Mouse (Mus musculus) erythroid progenitor cell, adult 5-6 weeks (primary cell): ENCODE measurements around the gene Olfr630. TPM values are rescaled to one million over a fixed set of nuclear protein-coding genes. Genes with fewer than 3 reads are reported as not detected.
A peak's percentile ranks its signal among the peaks of the same experiment; 100 is the strongest.
"Not testable (repeated sequence)": the region's sequence is repeated elsewhere in the genome, so short reads cannot be mapped to it uniquely, and the experiment has no call there.

ENCODE experiments used
- ATAC-seq: replicated peaks from 2 replicates; pipeline ENCODE4 v1.8.0; 2016; ENCODE audit warnings: moderate number of reproducible peaks, mild to moderate bottlenecking, moderate TSS enrichment, inconsistent platforms; ENCODE audit not compliant: poor library complexity, low FRiP score, severe bottlenecking
- total RNA-seq, 2 experiments: library from RNA; stranded (forward) in 1 of 2; stranded (reverse) in 1 of 2; fragments of 150-400 nt in 1 of 2; fragments of 186-747, 209-891 nt in 1 of 2; gene quantifications; 2 replicates each; pipeline versions ENCODE4 v1.2.3 to v1.2.4; 2015 to 2017; ENCODE audit warnings: low replicate concordance in 2 of 2

The Olfr630 gene
- total RNA-seq (2015; ENCODE audit: low replicate concordance), result not detected in 2 replicates
- total RNA-seq (2017; ENCODE audit: low replicate concordance), result not detected in 2 replicates

DNA sequence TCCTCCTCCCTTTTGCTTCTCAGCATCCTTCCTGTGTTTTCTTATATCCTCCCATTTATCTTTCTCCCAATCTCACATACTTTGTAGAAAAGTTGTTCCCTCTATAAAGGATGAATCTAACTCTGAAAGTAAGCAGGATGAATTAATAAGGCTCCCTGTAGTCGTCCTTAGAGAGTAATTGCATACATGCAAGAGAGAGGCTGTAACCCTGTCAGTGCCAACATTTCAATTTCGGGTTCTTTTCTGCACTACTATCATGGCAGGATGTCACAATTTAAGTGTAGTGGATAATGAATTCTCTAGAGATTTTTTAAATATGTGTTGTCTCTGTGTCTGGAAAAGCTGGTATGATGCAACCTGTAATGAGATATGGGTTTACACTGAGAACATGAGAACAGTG, at the start of gene Olfr630:
Gene Olfr630, minus strand, starts transcription at position 101 of the 400 bp plus-strand sequence.
- no peak for ATAC-seq

DNA sequence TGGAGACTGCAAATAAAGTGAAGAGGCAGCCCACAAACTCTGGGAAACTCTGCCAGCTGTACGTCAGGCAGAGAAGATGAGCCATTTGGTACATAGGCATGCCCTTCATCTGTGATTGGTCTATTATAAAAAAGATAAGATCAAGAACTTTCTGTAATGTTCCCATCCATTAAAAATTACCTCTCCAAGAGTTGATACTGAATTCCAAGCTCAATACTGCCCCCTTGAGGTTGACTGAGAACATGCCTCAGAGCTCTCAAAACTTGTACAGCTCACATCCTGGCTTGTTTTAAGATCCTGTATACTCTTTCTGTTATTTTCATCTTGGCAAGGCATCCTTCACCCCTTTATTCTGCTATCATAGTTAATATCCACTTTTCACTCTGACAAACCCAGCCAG, 49.7 kb upstream of the Olfr630 start:
- peak; percentile 46 for ATAC-seq

DNA sequence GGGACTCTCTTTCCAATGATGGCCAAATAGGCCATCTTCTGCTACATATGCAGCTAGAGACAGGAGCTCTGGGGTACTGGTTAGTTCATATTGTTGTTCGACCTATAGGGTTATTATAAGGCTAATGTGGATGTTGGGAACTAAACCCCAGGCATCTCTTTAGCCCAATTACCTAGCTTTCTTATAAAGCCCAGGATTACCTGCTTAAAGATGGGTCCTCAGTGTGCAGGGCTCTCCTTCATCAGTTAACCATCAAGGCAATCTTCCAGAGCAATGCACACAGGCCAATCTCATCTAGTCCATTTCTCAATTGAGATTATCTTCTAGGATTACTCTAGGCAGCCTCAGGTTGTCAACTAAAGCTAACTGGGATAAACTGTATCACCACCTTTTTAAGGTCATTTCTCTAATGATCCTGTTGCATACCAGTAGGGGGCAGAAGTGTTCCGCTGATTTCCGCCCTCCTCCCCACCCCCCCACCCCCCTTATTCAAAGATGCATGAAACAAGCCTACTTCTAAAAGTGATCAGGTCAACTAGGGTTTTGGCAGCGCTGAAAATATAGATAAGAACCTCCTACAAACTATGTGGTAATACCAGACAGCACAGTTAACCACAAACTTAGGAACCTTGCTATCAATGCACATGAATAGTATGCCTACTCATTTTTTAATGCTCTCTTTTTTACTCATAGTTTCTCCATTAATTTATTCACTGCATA, 35.7 kb upstream of the Olfr630 start:
- ATAC-seq, result peak; percentile 93

DNA sequence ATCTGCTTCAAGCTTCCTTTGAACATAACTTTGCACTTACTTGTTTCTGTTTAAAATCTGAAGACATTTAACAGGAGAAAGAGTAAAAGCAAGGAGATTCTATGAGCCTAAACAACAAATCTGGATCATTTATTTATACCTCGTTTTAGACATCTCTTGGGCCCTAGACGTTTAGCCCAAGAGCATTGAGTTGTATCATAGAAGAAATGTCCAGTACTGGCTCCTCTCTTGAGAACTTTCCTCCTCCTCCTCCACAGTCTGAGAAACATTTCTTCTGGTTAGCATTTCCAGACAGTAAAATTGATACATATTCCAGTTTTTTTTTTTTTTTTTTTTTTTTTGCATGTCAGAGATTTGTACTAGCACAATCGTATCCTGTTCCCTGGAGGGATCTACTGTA, 34.6 kb upstream of the Olfr630 start, which contains the start of gene Olfr67:
Gene Olfr67, minus strand, starts transcription at position 101 of the 400 bp plus-strand sequence.
- ATAC-seq, result no peak

DNA sequence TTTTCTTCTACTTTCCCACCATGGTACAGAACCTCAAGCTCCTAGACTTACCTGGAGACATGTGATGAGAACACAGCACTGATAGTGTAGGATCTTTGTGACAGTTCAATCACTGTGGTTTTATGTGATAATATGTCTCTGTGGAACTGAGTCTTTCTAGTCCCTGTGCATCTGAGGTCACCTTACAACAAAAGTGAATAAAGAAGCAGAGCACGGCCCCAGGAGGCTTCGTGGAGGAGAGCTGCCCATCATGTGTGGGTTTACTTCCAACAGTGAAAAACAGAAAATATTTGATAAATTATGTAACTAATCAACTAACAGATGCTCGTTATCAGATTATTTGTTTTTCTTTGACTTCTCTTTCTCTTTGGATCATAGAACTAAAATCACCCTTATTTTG, 22.5 kb upstream of the Olfr630 start, which contains the start of gene Olfr68:
Gene Olfr68, minus strand, starts transcription at position 101 of the 400 bp plus-strand sequence.
- no peak for ATAC-seq

DNA sequence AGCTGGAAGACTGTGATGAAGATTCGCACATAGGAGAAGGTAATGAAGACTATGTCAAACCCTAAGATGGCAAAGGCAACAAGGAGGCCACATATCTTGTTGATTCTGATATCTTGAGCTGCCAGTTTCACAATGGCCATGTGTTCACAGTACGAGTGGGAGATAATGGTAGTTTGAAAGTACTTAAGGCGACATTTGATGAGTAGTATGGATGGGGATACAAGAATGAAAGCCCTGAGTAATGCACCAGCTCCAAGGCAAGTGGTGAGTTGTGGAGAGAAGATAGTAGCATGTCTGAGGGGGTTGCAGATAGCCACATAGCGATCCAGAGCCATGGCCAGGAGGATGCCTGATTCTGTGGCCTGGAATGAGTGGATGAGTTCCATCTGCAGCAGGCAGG, 20.5 kb upstream of the Olfr630 start:
- ATAC-seq, result peak; percentile 65

DNA sequence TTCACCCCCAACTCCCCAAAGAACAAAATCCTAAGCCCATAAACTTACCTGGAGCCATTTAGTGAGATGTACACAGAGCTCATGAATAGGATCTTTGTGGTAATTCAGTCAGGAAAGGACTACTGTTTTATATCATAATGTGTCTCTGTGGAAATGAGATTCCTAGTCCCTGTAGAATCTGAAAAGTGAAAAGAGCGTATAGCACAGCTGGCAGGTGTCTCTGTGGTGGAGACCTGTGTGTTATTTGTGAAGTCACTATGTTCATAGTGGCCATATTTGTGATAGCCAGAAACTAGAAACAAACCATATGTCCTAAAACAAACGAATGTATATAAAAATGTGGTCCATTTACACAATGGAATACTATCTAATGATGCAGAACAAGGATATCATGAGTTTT, 14.4 kb upstream of the Olfr630 start, which contains the start of gene Olfr69:
Gene Olfr69, minus strand, starts transcription at position 101 of the 400 bp plus-strand sequence.
- no peak for ATAC-seq

DNA sequence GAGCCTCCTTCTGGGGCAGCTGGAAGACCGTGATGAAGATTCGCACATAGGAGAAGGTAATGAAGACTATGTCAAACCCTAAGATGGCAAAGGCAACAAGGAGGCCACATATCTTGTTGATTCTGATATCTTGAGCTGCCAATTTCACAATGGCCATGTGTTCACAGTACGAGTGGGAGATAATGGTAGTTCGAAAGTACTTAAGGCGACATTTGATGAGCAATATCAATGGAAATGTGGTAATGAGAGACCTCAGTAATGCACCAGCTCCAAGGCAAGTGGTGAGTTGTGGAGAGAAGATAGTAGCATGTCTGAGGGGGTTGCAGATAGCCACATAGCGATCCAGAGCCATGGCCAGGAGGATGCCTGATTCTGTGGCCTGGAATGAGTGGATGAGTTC, 10.6 kb upstream of the Olfr630 start:
- peak; percentile 61; the same call in 1 of the 2 replicates for ATAC-seq

DNA sequence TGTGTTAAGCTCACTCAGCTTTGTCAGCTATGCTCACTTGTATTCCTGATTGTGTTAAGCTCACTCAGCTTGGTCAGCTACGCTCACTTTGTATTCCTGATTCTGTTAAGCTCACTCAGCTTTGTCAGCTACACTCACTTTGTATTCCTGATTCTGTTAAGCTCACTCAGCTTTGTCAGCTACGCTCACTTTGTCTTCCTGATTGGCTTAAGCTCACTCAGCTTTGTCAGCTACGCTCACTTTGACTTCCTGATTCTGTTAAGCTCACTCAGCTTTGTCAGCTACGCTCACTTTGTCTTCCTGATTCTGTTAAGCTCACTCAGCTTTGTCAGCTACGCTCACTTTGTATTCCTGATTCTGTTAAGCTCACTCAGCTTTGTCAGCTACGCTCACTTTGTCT, 5.1 kb upstream of the Olfr630 start:
- ATAC-seq, result not testable (repeated sequence)

DNA sequence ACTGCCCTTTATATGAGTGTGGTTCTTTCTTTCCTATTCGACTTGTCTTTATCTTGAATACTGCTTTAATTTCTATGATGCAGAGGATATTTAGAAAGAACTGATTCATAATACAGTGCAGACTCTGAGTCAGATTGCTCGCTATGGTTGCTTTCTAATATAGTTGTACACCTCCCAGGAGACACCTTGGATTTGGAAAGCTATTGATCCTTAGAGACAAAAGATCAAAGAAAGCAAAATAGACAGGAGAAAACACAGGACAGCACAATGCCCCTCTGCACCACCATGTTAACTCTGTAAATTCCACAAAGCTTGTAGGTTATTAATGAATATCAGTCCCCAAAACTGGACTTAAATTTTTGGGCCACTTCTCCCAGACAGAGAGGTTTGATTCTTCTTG, 12.3 kb downstream of the Olfr630 start, which contains the start of gene Olfr629:
Gene Olfr629, minus strand, starts transcription at position 101 of the 400 bp plus-strand sequence.
- ATAC-seq, result no peak

DNA sequence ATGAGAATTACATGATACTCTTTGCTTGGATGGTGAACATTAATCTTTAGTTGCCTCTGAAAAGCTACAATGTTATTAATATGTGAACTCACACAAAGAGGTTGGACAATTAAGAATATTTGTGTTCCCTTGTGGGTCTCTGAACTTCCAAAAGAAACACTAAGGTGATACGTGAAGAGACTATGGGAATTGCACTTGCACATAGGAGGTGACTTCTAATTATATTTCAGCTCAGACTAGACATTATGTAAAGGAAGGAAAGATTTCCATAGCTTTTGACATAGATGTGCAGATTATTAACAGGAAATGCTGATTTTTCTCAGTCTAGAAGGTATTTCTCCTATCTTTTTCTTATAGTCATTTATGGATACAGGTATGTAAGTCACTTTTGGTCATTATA, 27.1 kb downstream of the Olfr630 start, which contains the start of gene Olfr628:
Gene Olfr628, plus strand, starts transcription at position 301 of the 400 bp plus-strand sequence.
- ATAC-seq, result no peak

DNA sequence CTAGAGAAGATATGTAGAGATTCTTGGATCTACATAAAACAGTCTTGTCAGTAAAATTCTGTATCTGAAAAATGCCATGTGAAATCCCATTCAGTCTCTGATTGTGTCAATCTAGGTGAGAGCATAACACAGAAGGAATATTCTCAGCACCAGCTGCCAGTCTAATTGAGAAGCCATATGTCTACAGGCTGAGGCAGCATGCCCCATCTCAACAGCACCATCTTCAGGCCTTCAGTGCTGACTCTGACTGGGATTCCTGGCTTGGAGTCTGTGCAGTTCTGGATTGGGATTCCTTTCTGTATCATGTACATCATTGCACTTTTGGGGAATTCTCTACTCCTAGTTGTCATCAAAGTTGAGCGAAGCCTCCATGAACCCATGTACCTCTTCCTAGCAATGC, 40.7 kb downstream of the Olfr630 start:
- ATAC-seq, result not testable (repeated sequence)

DNA sequence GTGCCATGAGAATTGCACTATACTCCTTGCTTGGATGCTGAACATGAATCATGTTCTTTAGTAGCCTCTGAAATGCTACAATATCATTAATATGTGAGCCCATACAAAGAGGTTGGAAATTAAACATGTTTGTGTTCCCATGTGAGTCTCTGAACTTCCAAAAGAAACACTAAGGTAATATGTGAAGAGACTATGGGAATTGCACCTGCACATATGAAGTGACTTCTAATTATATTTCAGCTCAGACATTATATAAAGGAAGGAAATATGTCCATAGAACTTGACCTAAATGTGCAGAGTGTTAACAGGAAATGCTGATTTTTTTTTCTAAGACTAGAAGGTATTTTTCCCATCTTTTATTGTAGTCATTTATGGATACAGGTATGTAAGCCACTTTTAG, 42.8 kb downstream of the Olfr630 start, which contains the start of gene Olfr243:
Gene Olfr243, plus strand, starts transcription at position 301 of the 400 bp plus-strand sequence.
- no peak for ATAC-seq

DNA sequence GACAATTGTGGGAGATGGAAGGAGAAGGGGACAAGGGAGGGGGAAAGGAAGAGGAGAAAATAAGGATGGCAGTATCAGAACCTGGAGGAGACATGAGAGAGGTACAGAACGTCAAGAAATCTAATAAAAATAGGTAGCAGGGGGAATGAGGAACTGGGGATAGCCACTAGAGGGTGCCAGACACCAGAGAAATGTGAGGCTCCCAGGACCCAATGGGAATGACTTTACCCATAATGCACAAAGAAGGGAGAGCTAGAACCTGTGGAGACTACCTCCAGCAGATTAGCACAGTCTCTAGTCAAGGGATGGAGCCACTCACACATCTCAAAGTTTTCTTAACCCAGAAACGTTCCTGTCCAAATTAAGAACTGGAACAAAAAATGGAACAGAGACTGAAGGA, 45.1 kb downstream of the Olfr630 start:
- ATAC-seq, result peak; percentile 81

Other genes starting within 250 kb of the Olfr630 start
Only the 30 nearest of the 33 such genes appear.
- not detected in 2 replicates for gene Olfr612, start 214.6 kb downstream of the Olfr630 start, total RNA-seq (2015; ENCODE audit: low replicate concordance)
- not detected in 2 replicates for gene Olfr612, start 214.6 kb downstream of the Olfr630 start, total RNA-seq (2017; ENCODE audit: low replicate concordance)
- not detected in 2 replicates for gene Olfr613, start 209.3 kb downstream of the Olfr630 start, total RNA-seq (2015; ENCODE audit: low replicate concordance)
- gene Olfr613, start 209.3 kb downstream of the Olfr630 start, total RNA-seq (2017; ENCODE audit: low replicate concordance), result not detected in 2 replicates
- gene Olfr615, start 201.3 kb downstream of the Olfr630 start, total RNA-seq (2015; ENCODE audit: low replicate concordance), result not detected in 2 replicates
- not detected in 2 replicates for gene Olfr615, start 201.3 kb downstream of the Olfr630 start, total RNA-seq (2017; ENCODE audit: low replicate concordance)
- gene Olfr616, start 188.2 kb downstream of the Olfr630 start, total RNA-seq (2015; ENCODE audit: low replicate concordance), result not detected in 2 replicates
- not detected in 2 replicates for gene Olfr616, start 188.2 kb downstream of the Olfr630 start, total RNA-seq (2017; ENCODE audit: low replicate concordance)
- gene Olfr617, start 184.3 kb downstream of the Olfr630 start, total RNA-seq (2015; ENCODE audit: low replicate concordance), result not detected in 2 replicates
- not detected in 2 replicates for gene Olfr617, start 184.3 kb downstream of the Olfr630 start, total RNA-seq (2017; ENCODE audit: low replicate concordance)
- not detected in 2 replicates for gene Olfr618, start 167.2 kb downstream of the Olfr630 start, total RNA-seq (2015; ENCODE audit: low replicate concordance)
- not detected in 2 replicates for gene Olfr618, start 167.2 kb downstream of the Olfr630 start, total RNA-seq (2017; ENCODE audit: low replicate concordance)
- not detected in 2 replicates for gene Olfr619, start 156.8 kb downstream of the Olfr630 start, total RNA-seq (2015; ENCODE audit: low replicate concordance)
- not detected in 2 replicates for gene Olfr619, start 156.8 kb downstream of the Olfr630 start, total RNA-seq (2017; ENCODE audit: low replicate concordance)
- gene Olfr620, start 144.8 kb downstream of the Olfr630 start, total RNA-seq (2015; ENCODE audit: low replicate concordance), result not detected in 2 replicates
- not detected in 2 replicates for gene Olfr620, start 144.8 kb downstream of the Olfr630 start, total RNA-seq (2017; ENCODE audit: low replicate concordance)
- not detected in 2 replicates for gene Olfr622, start 114.6 kb downstream of the Olfr630 start, total RNA-seq (2015; ENCODE audit: low replicate concordance)
- not detected in 2 replicates for gene Olfr622, start 114.6 kb downstream of the Olfr630 start, total RNA-seq (2017; ENCODE audit: low replicate concordance)
- not detected in 2 replicates for gene Olfr623, start 93.6 kb downstream of the Olfr630 start, total RNA-seq (2015; ENCODE audit: low replicate concordance)
- not detected in 2 replicates for gene Olfr623, start 93.6 kb downstream of the Olfr630 start, total RNA-seq (2017; ENCODE audit: low replicate concordance)
- not detected in 2 replicates for gene Olfr624, start 86.1 kb downstream of the Olfr630 start, total RNA-seq (2015; ENCODE audit: low replicate concordance)
- gene Olfr624, start 86.1 kb downstream of the Olfr630 start, total RNA-seq (2017; ENCODE audit: low replicate concordance), result under 0.01 and 0.13 TPM in 2 replicates
- not detected in 2 replicates for gene Olfr625-ps1, start 74.6 kb downstream of the Olfr630 start, total RNA-seq (2015; ENCODE audit: low replicate concordance)
- gene Olfr625-ps1, start 74.6 kb downstream of the Olfr630 start, total RNA-seq (2017; ENCODE audit: low replicate concordance), result not detected in 2 replicates
- not detected in 2 replicates for gene Olfr243, start 42.7 kb downstream of the Olfr630 start, total RNA-seq (2015; ENCODE audit: low replicate concordance)
- gene Olfr243, start 42.7 kb downstream of the Olfr630 start, total RNA-seq (2017; ENCODE audit: low replicate concordance), result not detected in 2 replicates
- gene Olfr628, start 27.0 kb downstream of the Olfr630 start, total RNA-seq (2015; ENCODE audit: low replicate concordance), result not detected in 2 replicates
- gene Olfr628, start 27.0 kb downstream of the Olfr630 start, total RNA-seq (2017; ENCODE audit: low replicate concordance), result not detected in 2 replicates
- gene Olfr629, start 12.4 kb downstream of the Olfr630 start, total RNA-seq (2015; ENCODE audit: low replicate concordance), result not detected in 2 replicates
- gene Olfr629, start 12.4 kb downstream of the Olfr630 start, total RNA-seq (2017; ENCODE audit: low replicate concordance), result not detected in 2 replicates
- 0.84 and 2.5 TPM in 2 replicates for gene Olfr69, start 14.3 kb upstream of the Olfr630 start, total RNA-seq (2015; ENCODE audit: low replicate concordance)
- gene Olfr69, start 14.3 kb upstream of the Olfr630 start, total RNA-seq (2017; ENCODE audit: low replicate concordance), result 1.7 TPM in 1 of 2 replicates, not detected in the other
- gene Olfr68, start 22.4 kb upstream of the Olfr630 start, total RNA-seq (2015; ENCODE audit: low replicate concordance), result 2.9 TPM in 1 of 2 replicates, not detected in the other
- gene Olfr68, start 22.4 kb upstream of the Olfr630 start, total RNA-seq (2017; ENCODE audit: low replicate concordance), result 0.83 and 2.8 TPM in 2 replicates
- gene Olfr67, start 34.5 kb upstream of the Olfr630 start, total RNA-seq (2015; ENCODE audit: low replicate concordance), result 0.84 TPM in 1 of 2 replicates, not detected in the other
- gene Olfr67, start 34.5 kb upstream of the Olfr630 start, total RNA-seq (2017; ENCODE audit: low replicate concordance), result 1.5 and 3.3 TPM in 2 replicates
- 26,042 and 29,427 TPM in 2 replicates for gene Hbb-bt, start 56.7 kb upstream of the Olfr630 start, total RNA-seq (2015; ENCODE audit: low replicate concordance)
- 7,139 and 8,294 TPM in 2 replicates for gene Hbb-bt, start 56.7 kb upstream of the Olfr630 start, total RNA-seq (2017; ENCODE audit: low replicate concordance)
- 118,402 and 120,100 TPM in 2 replicates for gene Hbb-bs, start 70.8 kb upstream of the Olfr630 start, total RNA-seq (2015; ENCODE audit: low replicate concordance)
- gene Hbb-bs, start 70.8 kb upstream of the Olfr630 start, total RNA-seq (2017; ENCODE audit: low replicate concordance), result 41,622 and 62,915 TPM in 2 replicates
- gene Hbb-bh2, start 83.2 kb upstream of the Olfr630 start, total RNA-seq (2015; ENCODE audit: low replicate concordance), result not detected in 2 replicates
- gene Hbb-bh2, start 83.2 kb upstream of the Olfr630 start, total RNA-seq (2017; ENCODE audit: low replicate concordance), result not detected in 2 replicates
- gene Hbb-bh1, start 85.8 kb upstream of the Olfr630 start, total RNA-seq (2015; ENCODE audit: low replicate concordance), result not detected in 2 replicates
- gene Hbb-bh1, start 85.8 kb upstream of the Olfr630 start, total RNA-seq (2017; ENCODE audit: low replicate concordance), result not detected in 2 replicates
- gene Hbb-y, start 95.9 kb upstream of the Olfr630 start, total RNA-seq (2015; ENCODE audit: low replicate concordance), result not detected in 2 replicates
- gene Hbb-y, start 95.9 kb upstream of the Olfr630 start, total RNA-seq (2017; ENCODE audit: low replicate concordance), result not detected in 2 replicates
- gene Olfr66, start 128.9 kb upstream of the Olfr630 start, total RNA-seq (2015; ENCODE audit: low replicate concordance), result not detected in 2 replicates
- gene Olfr66, start 128.9 kb upstream of the Olfr630 start, total RNA-seq (2017; ENCODE audit: low replicate concordance), result not detected in 2 replicates
- not detected in 2 replicates for gene Olfr64, start 137.2 kb upstream of the Olfr630 start, total RNA-seq (2015; ENCODE audit: low replicate concordance)
- not detected in 2 replicates for gene Olfr64, start 137.2 kb upstream of the Olfr630 start, total RNA-seq (2017; ENCODE audit: low replicate concordance)
- not detected in 2 replicates for gene Olfr65, start 146.2 kb upstream of the Olfr630 start, total RNA-seq (2015; ENCODE audit: low replicate concordance)
- gene Olfr65, start 146.2 kb upstream of the Olfr630 start, total RNA-seq (2017; ENCODE audit: low replicate concordance), result not detected in 2 replicates
- not detected in 2 replicates for gene Olfr631, start 171.5 kb upstream of the Olfr630 start, total RNA-seq (2015; ENCODE audit: low replicate concordance)
- gene Olfr631, start 171.5 kb upstream of the Olfr630 start, total RNA-seq (2017; ENCODE audit: low replicate concordance), result not detected in 2 replicates
- not detected in 2 replicates for gene Olfr632, start 177.0 kb upstream of the Olfr630 start, total RNA-seq (2015; ENCODE audit: low replicate concordance)
- gene Olfr632, start 177.0 kb upstream of the Olfr630 start, total RNA-seq (2017; ENCODE audit: low replicate concordance), result not detected in 2 replicates
- gene Olfr633, start 187.1 kb upstream of the Olfr630 start, total RNA-seq (2015; ENCODE audit: low replicate concordance), result not detected in 2 replicates
- gene Olfr633, start 187.1 kb upstream of the Olfr630 start, total RNA-seq (2017; ENCODE audit: low replicate concordance), result 0.15 TPM in 1 of 2 replicates, not detected in the other
- not detected in 2 replicates for gene Olfr635, start 213.8 kb upstream of the Olfr630 start, total RNA-seq (2015; ENCODE audit: low replicate concordance)
- gene Olfr635, start 213.8 kb upstream of the Olfr630 start, total RNA-seq (2017; ENCODE audit: low replicate concordance), result not detected in 2 replicates